Mouse (Mus musculus) E14TG2a.4 (cell line): Measurements from ENCODE around the gene Hoxa5.

Source experiments
- CTCF ChIP-seq: conservative IDR thresholded peaks from 2 replicates; pipeline ENCODE4 v1.5.1; 2014; ENCODE audit warnings: low read length
- NANOG ChIP-seq: IDR thresholded peaks from 2 replicates; pipeline ENCODE4 v1.6.1; 2014; ENCODE audit warnings: borderline replicate concordance, low read length, mixed read lengths
- POU5F1 ChIP-seq: IDR thresholded peaks from 2 replicates; pipeline ENCODE4 v1.6.1; 2014; ENCODE audit warnings: low read length, borderline replicate concordance

- TF ChIP-seq CTCF (no peak), POU5F1 (no peak; the same call in 1 of the 2 replicates), NANOG (no peak)
Measured at GRCm38 (mm10) chr6:52174968-52175751, 29.2 kb downstream of the Hoxa5 start.
